Mouse (Mus musculus) adrenal gland, postnatal 14 days (tissue): Measurements from ENCODE around the gene Scn4a. TPM values are rescaled to one million over a fixed set of nuclear protein-coding genes. Genes with fewer than 3 reads are reported as not detected.
"Not testable (repeated sequence)": the region's sequence is repeated elsewhere in the genome, so short reads cannot be mapped to it uniquely, and the experiment has no call there.

Experiments used
- DNase-seq: peaks from one replicate; pipeline ENCODE4 v3.0.0; 2021; ENCODE audit warnings: mixed read lengths
- long read RNA-seq, 2 experiments: library from polyadenylated mRNA; stranded (forward); transcript quantifications; one replicate each; pipeline ENCODE4 v2.0.0; 2021
- total RNA-seq: library from RNA; stranded (reverse); gene quantifications from 2 replicates; pipeline ENCODE4 v1.2.3, GENCODE M21; 2021

The Scn4a gene
- 0.44 and 0.49 TPM in 2 replicates for total RNA-seq
- long read RNA-seq, experiment 1 = 0 reads
- long read RNA-seq, experiment 2 = 0 reads

GRCm38 (mm10) chr11:106353188-106353587 is at the start of gene Scn4a:
Gene Scn4a (minus strand): TSS chr11:106353288.
- DNase-seq = no peak

DNA sequence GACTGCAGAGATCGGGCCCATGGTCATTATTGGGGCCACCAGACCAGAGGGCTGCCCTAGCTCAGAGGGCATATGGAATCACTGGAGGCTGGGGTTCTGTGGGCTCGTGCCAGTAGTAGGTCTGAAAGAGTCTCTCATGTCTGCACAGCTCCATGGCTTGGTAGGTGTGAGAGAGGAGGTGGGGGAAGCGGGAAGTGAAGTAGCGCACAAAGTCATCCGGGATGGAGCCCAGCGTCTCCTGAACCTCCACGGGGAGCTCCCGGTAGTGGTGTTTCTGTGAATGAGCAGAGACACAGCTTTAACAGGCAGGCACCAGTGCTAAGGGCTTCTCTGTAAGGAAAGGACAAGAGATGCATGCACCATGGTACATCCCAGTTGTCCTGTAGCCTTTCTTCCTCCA is 45.4 kb upstream of the Scn4a start:
- no peak for DNase-seq

GRCm38 (mm10) chr11:106397656-106398055 is 44.6 kb upstream of the Scn4a start:
- DNase-seq = peak; percentile 51

DNA sequence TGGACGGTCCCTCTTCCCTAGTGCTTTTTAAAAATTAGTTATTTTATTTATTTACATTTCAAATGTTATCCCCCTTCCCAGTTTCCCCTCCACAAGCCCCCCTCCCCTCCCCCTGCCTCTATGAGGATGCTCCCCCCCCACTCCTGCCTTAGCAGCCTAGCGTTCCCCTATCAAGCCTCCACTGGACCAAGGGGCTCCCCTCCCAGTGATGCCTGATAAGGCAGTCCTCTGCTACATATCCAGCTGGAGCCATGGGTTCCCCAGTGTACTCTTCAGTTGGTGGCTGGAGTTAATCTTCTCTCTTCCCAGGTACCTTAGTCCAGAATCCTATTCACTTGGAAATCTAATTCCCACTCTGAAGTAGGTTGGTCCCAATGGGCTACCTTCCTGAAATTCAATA is 41.0 kb upstream of the Scn4a start:
- DNase-seq = not testable (repeated sequence)

DNA sequence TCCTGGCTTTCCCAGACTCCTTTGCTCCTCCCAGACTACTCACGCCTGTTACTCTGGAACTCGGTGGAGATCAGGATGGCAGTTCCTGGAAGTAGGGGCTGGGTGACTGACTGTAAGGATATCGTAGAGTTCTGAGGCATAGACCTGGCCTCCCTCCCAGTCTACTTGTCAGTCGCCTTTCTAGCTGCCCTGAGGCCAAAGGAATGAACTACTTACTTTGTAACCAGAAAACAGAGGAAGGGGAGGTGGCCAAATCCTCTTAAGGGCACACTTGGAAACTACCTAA is 40.2 kb upstream of the Scn4a start:
- DNase-seq = no peak

- no peak for DNase-seq
Measured at GRCm38 (mm10) chr11:106392597-106393330, 39.7 kb upstream of the Scn4a start.

GRCm38 (mm10) chr11:106391546-106392188 is 38.6 kb upstream of the Scn4a start:
- DNase-seq = peak; percentile 79

GRCm38 (mm10) chr11:106390757-106391156 is 37.7 kb upstream of the Scn4a start:
- DNase-seq = no peak

- no peak for DNase-seq
Measured at GRCm38 (mm10) chr11:106389611-106390010, 36.5 kb upstream of the Scn4a start.

GRCm38 (mm10) chr11:106387791-106388216 is 34.7 kb upstream of the Scn4a start, which contains the start of gene Icam2:
Gene Icam2 (minus strand): TSS chr11:106388075.
- no peak for DNase-seq

- DNase-seq = no peak
Measured at GRCm38 (mm10) chr11:106387020-106387419, 33.9 kb upstream of the Scn4a start.

GRCm38 (mm10) chr11:106386409-106386808 is 33.3 kb upstream of the Scn4a start:
- no peak for DNase-seq

- DNase-seq = no peak
Measured at GRCm38 (mm10) chr11:106383051-106383790, 30.1 kb upstream of the Scn4a start.

- no peak for DNase-seq
Measured at GRCm38 (mm10) chr11:106382424-106382823, 29.3 kb upstream of the Scn4a start.

- peak; percentile 75 for DNase-seq
Measured at GRCm38 (mm10) chr11:106381883-106382282, 28.8 kb upstream of the Scn4a start.

DNA sequence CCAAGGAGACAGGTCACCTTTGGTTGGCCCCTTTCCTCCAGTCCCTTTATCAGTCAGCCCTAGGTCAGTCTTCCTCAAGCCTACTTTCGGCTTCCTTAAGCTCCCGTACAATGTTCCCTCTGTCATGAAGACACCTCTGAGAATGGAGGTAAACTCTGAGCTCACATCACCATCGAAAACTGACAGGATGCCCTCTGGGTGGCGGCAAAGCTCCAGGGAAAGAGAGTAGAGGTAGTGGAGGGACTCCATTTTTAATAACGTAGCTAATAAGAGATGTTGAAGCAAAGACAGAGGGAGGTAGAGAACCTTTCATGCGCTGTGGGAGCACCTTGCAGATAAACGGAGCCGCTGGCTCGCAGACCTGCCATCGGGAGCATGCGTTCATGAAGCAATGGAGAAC is 27.9 kb upstream of the Scn4a start:
- DNase-seq = no peak

GRCm38 (mm10) chr11:106374979-106375378 is 21.9 kb upstream of the Scn4a start:
- DNase-seq = no peak

GRCm38 (mm10) chr11:106374559-106374958 is 21.5 kb upstream of the Scn4a start:
- DNase-seq = no peak

DNA sequence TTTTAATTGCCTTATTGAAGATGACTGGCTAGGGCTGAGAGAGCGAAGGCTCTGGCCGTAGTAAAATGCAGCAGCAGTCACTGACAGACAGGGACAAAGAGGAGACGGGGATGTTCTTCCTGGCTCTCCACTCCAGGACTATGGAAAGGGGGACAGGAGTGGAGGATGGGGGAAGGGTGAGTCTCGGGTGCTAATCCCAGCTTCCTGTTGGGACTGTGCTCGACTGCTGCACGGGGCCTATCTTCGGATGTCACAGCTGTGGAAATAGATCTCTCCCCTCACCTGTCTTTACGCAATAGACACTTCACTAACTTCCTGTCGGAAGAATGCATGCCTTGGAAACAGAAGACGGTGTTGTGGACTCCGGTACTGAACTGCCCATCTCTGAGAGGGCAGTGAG is 20.9 kb upstream of the Scn4a start:
- no peak for DNase-seq

DNA sequence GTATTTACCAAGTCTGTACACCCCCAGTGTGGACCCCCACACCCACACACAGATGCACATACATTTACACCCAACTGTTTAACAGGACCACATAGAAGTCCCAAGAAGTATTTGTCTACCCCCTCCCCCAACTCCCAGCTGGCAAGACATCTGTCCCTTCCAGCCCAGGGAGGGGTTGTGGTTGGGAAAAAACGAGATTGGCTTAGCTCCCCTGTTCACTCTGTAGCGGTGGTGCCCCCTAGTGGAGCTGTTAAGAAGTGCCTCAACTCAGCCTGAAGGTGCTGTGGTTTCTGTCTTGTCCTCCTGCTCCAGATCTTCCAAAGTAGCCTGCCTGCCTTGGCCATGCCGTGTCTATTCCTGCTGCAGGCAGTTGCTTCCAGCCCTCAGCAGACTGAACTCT is 13.2 kb upstream of the Scn4a start:
- DNase-seq = peak; percentile 93

- DNase-seq = peak; percentile 0
Measured at GRCm38 (mm10) chr11:106365366-106365765, 12.3 kb upstream of the Scn4a start, which contains the start of gene Prr29. Gene Prr29 (plus strand): TSS chr11:106365472.

DNA sequence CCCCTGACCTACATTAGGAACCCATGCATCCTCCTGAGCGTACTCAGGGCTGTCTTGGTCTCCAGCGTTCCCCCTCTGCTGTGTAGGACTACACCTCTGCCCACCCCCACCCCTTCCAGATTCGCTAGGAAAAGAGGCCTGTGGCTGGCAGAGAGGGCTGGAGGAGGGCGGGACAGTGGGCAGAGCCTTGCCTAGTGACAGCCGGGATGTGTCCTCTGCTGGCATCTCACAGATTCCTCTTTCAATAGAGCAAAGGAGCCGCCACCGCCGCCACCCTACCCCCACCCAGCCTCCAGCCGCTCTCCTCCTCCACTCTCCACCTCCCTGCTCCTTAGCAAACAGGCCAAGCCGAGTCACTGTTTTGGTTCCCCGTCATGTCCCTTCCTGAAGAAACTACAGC is 11.6 kb upstream of the Scn4a start:
- DNase-seq = peak; percentile 65

DNA sequence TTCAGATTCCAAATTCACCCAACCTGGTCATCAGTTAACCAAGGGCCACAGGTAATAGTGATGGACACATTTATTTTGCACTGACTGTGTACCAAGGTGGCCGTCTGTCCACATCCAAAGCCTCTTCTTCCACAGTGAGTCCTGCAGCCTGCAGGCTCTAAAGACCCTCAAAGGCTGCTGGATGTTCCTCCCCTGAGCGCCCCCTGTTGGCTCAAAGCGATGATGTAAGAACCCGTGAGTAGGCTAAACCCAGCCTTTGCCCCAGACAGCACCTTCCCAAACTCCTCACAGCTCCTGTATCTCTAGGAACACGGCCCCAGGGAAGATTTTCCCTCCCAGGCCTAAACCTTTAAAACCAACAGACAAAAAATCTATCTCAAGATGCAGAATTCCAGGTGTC is 6.3 kb upstream of the Scn4a start:
- DNase-seq = no peak
